Mouse (Mus musculus) layer of hippocampus, adult 8-10 months (tissue): ENCODE measurements around the gene Ltv1. TPM values are rescaled to one million over a fixed set of nuclear protein-coding genes. Genes with fewer than 3 reads are reported as not detected.

Experiments
- DNase-seq, 2 experiments: peaks; one replicate each; pipeline ENCODE4 v3.0.0; 2022; ENCODE audit warnings: low spot score in 2 of 2
- total RNA-seq, 4 experiments: library from RNA; stranded (reverse); gene quantifications; 2 replicates each; pipeline ENCODE4 v1.2.4; 2022

Ltv1 gene
- total RNA-seq, 4 experiments from 2014 or later = 19.8 to 26.7 (median 23.1) TPM

DNA sequence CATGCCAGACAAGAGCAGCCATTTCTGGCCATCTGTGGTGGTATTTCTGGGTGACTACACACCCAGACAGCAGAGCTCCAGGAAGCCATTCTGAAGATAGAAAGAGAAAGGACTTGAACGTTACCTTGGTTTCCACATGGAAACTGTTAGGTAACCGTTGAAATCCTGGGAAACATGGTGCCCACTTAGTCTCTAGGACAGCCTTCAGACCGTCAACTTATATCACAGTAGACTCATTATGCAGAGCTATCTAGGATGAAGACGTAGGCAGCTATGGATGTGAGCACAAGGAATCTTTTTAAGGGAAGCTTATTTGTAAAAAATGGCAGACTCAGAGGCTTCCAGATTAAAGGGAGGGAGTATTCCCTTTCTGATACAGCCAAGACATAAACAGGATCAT, 59.1 kb downstream of the Ltv1 start:
- no peak for DNase-seq

Other genes with a start within 250 kb of the Ltv1 start
- under 1 TPM; 0.13 to 0.61 (median 0.26) TPM for gene Stx11, start 228.9 kb downstream of the Ltv1 start, total RNA-seq
- gene Sf3b5, start 187.8 kb downstream of the Ltv1 start, total RNA-seq = 1 to 10 TPM; 6.7 to 9.4 (median 7.5) TPM
- 10 to 100 TPM; 22.2 to 28.7 (median 28.1) TPM for gene Plagl1, start 132.7 kb downstream of the Ltv1 start, total RNA-seq
- gene Zc2hc1b, start 15.1 kb downstream of the Ltv1 start, total RNA-seq = not detected